Mouse (Mus musculus) T-helper 17 cell (primary cell): ENCODE results near the gene Itga2b.

Experiments used
- in situ Hi-C, 2 experiments: fragments of 300-600 bp; cut with MboI, MseI; formaldehyde crosslinking; loops; 1 replicate in 1 of 2; 2 replicates in 1 of 2; pipeline ENCODE4 v1.15.1; 2025; ENCODE audit warnings: high pct_unique_total_duplicates in 2 of 2

The Itga2b gene

DNA sequence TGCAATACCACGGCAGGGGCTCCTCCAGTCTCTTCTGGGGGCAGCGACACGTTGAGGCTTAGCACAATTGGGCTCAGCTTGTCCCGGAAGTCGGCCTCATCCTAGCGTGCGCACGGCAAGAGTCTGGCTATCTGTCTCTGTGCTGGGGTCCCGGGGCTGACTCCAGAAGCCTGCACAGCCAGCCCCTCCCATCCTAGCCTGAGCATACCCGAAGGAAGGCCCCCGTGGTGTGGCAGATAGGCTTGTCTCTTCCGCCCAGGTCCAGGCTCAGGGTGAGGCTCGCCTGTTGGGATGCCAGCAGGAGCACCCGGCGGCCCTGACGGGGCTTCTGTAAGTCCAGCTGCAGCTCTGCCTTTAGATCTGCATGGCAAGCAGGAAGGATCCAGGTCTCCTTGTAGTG lies 9.4 kb downstream of the Itga2b start:
- in situ Hi-C loops = no loop called here

DNA sequence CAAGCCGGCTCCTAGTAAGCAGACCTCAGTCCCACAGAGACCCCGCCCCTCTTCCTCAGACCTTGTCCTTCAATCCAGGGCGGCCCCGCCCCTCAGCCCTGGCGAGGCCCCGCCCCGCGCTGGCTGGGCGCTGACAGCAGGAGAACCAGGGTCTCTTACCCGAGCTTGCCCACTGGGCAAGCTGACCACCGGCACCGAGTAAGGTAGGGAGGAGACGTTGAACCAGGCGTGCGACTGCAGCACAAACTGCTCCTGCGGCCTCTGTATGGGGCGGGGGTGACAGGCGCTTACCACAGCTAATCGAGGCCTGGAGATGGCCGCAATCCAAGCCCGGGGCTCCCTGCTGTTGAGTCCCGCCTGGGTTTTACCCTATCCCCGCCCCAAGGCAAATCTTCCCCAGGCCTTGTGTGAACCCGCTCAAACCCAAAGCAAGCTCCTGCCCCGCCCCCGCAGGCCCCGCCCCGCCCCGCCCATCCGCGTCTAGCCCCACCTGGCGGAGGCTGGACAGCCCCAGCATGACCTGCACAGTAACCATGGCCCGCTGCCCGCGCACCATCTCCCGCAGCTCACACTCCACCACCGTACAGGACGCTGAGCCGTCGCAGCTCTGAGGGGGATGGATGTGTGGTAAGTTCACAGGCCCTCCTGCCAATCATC lies 14.1 kb downstream of the Itga2b start:
- in situ Hi-C loops = no loop called here

DNA sequence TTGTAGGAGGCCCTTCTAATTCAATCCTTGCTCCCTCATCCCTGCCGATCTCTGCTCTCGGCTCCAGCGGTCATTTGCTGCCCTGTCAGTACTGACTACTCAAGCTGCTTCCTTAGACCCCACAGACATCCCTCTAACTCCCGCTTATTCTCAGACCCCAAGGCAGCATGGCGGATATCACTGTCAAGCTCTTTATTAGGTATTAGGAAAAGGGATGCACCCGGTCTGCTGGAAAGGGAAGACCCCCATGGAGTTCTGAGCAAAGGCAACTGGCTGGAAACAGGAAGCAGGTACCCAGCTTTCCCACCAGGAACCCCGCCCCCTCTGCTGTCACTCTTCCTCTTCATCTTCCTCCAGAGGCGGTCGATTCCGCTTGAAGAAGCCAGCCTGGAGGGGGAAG lies 16.8 kb downstream of the Itga2b start:
- in situ Hi-C loops = no loop called here

DNA sequence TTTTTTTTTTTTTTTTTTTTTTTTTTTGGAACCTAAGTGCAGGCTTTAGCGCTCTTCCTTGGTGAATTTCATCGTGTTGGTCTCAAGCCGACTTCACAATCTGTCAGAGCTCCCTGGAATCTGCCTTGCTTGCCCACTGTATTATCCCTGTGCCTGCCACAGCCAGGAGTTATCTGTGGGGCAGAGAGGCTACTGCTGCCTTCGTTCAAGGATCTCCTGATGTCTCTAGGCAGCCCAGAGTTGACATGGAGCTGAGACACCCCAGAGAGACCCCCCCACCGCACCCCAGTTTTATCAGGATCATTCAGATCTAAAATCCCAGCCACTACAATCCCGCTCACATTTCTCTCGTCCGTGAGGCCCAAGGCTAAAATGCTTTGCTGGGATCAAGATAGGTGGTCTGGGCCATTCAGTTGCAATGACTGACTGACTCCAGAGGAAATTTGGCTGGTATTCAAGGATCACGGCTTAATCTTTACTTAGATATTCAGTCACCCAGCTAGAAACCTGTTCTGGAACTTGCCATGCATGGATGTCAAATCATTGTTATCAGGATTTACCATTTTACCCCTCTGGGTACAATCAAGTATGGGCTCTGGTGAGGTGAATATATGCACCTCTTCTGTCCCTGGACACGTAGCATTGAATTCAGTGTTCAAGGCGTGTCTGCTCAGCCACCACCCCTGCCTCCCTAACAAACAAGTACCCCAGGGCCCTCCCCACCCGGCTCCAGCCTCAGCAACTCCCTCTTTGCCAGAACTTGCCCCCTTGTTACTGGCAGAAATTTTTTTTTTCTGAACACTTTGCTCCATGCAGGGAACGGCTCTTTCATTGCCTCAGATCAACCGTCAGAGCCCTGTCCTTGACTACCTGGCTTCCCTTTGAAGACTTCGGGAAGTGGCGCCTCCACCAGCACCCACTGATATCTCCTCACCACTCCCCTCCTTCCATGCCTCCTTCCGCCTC lies 20.6 kb downstream of the Itga2b start:
- in situ Hi-C loops = no loop called here

DNA sequence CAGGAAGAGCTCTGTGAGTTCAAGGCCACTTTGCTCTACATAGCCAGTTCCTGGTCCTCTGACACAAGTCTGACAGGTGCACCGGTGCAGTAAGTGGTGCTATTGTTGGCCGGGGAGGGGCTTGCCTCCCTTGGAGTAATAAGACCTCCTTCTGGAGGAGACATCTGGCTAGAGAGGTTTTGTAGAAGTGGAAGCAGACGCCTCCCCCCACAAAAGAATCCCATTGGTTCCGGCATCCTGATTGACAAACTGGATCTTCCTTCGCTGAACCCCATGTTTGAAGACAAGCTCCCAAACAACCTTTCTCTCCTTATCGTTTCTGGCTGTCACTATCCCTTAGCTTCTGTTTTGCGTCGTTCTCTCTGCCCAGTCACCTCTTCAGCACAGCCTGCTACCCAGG lies 21.6 kb downstream of the Itga2b start:
- in situ Hi-C loops = no loop called here

DNA sequence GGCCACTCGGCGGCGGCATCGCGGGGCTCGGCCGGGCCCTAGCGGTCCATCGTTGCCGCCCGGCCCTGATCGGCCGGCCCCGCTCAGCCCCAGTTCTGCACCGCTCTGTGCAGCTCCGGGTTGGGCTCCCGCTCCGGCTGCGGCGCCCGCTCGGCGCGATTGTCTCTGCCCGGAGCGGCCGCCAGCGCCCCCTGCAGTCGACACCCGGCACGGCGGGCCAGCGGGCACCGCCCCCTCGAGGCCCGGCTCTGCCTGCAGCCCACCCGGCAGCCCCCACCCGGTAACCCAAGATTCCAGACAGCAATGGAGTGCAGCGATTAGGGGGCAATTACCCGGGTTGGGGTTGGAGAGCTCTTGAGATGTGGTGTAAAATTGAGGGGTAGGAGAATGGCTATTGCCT lies 22.4 kb downstream of the Itga2b start, which contains the start of gene Fam171a2:
Fam171a2 (minus strand) TSS at position 186 of the 400 bp plus-strand sequence.
- in situ Hi-C loops = no loop called here

DNA sequence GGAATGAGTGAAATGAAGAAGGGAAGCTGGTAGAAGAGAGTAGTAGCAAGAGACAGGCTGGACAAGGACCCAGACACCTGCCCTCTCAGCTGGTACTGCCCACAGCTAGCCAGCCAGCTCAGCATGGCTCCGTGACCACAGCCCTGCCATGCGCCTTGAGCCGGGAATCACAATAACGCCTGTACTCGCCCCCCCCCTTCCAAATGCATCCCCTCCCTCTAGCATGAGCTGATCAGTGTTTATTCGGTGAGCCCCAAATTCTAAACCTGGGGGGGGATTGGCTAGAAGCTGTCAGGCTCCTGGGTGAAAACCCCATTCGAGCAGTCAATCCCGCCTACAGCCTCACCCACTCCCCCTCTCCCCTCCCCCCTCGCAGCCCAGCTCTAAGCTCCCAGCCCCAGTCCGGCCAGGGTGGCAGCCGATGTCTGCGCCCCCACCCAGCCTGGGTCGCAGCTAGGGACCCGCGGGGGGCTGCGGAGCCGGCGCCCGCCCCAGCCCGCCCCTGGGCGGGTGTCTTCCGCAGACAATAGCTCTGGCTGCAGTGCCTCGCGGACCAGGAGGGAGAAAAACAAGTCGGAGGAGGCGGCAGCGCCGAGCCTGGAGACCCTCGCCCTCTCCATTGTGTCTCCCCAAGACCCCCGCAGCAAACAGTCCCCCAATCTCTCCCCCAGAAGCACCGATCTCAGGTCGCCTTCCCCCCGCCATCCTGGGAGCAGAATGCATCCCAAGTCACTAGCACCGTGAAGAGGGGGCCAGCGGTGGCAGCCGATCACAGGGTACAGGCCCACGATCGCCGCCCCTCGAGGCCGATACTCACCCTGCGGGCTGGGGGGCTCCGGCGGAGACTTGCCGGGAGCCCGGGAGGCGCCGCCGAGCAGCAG lies 23.1 kb downstream of the Itga2b start:
- in situ Hi-C loops = no loop called here

DNA sequence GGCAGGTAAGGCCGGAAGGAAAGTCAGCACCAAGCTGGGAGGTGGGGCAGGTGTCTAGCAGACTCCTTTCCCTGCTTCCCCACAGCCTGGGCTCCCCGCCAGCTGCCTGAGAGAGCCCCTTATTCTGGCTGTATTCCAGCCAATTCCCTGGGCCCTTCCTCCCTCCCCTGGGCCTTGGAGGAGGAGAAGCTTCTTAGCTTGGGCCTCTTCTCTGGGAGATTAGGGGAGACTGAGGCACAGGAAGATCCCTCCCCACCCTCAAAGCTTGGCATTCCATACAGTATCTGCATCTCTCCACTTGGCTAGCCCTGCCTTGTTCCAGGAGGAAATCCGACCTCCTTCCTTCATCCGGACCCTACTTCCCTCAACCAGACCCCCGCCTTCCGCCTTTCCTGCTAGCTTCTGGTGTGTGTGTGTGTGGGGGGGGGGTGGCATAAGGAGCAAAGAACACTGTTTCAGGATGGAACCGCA lies 24.0 kb downstream of the Itga2b start:
- in situ Hi-C loops = no loop called here

DNA sequence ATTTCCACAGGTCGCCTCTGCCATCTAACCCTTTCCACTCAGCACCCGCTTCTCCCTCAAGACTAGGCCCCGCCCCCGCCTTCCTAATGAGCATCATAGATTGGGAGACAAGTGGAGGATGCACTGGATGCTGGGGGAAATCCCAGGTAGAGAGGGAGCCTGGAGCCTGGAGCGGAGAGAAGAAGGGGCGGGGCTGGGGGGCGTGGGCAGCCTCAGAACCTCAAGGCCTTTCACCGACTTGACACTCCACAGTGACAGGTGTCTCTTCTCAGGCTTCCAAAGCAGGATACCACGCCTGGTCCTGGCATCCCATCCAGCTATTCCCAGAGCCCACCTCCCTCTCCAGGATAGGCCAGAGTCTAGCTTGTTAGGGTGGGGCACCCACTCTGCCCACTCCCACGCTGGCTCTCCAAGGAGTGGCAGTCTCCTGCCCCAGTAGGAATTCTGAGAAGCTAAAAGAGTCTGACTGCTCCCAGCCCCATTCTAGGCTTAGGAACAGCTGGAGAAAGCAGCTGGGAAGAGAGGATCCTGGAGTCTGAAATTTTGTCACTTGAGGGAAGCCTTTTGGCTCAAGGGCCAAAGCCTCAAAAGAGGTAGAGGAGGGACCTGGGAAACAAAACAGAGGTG lies 24.5 kb downstream of the Itga2b start:
- in situ Hi-C loops = no loop called here

DNA sequence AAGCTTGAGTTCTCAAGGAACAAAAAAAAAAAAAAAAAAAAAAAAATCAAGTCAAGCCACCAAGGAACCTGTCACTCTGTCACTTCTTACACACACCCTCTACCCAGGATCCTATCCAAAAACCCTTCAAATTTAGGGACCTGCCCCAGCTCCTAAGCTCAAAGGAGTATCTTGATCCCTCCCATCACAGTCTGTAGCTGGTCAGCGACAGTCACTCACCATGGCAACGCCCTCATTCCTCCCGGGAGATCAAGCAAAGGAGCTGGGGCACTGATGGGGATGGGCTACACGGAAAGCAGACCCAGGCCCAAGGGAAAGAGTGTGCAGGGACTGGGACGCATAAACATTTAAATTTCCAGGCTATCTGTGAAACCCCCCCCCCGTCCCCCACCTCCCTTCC lies 25.1 kb downstream of the Itga2b start:
- in situ Hi-C loops = no loop called here

DNA sequence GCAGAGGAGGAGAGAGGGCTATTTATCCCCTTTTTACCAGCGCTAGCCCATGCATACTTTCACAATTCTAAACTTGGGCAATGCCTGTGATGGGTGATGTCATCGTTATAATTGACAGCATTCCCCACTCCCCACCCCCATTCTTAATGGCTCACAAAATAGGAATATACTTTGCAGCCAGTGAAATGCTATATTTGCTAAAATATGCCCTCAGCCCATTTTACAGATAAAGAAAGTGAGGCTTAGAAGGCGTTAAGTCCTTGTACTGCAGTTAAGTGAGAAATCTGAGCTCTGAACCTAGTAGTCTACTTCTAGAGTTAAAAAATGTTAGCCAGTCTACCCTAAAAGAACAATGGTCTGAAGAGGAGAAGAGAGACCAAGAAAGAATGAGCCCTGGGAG lies 25.6 kb downstream of the Itga2b start:
- in situ Hi-C loops = no loop called here

DNA sequence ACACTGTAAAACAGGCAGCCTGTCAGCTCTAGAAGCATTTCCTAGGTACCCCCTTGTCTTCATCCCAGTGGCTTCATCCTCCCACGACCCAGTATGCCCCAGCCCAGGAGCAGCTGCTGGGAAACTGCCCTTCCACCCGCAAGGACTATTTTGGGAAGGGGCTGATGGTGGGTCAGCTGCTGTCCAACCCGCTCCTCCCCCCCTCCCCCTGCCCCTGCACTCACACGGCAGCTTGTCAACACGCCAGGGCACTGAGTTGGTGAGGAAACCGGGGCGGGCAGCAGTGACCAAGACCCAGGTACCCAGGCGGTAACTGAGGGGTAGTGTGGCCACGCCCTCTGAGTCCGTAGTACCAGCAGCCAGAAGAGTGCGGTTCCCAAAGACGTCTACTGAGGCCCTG lies 26.2 kb downstream of the Itga2b start:
- in situ Hi-C loops = no loop called here

DNA sequence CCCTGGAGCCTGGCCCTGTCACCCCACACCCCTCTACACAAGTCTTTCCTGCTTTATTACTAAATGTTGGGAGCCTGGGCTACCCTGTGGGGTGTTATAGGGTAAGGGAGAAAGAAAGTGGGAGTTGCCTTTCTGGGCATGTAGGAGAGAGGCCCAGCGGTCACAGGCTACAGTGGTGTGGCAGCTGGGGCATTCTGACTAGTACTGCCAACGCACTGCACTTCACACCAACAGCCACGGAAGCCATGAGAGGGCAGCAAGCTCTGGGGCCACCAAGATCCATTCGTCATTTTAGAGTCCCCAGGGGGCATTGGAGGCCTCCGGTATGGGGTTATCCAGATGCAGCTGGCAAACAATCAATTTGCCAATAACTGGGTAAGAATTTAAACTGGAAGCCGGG lies 27.8 kb downstream of the Itga2b start:
- in situ Hi-C loops = no loop called here

DNA sequence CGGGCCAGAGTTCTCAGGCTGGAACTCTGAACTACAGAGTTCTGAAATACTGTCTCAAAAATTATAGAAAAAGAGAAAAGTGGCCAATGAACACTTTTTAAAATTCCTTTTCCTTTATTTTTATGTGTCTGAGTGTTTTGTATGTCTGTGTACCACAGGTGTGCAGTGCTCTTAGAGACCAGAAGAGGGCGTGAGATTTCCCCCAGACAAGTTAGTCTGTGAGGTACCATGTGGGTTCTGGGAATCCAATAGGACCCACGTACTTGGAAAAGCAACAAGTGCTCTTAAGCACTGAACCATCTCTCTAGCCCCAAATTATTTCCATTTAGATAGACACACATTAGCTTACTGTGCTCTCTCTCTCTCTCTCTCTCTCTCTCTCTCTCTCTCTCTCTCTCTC lies 28.5 kb downstream of the Itga2b start:
- in situ Hi-C loops = no loop called here

DNA sequence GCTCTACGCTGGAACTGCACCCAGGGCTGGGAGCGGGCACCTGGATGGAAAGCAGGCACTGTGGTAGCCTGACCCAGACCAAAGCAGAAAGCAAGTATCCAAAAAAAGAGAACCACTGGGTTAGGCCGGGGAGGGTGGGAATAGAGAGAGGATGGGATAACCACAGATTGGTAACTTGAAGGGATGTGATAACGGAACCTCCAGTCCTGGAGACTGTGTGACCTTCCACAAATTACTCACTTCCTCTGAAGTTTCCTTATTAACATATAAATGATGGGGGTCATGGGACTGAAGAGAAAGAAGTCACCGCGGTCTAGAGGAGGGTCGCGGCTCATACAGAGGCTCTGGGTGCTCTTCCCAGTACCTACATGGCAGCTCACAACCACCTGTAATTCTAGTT lies 29.7 kb downstream of the Itga2b start:
- in situ Hi-C loops = no loop called here

DNA sequence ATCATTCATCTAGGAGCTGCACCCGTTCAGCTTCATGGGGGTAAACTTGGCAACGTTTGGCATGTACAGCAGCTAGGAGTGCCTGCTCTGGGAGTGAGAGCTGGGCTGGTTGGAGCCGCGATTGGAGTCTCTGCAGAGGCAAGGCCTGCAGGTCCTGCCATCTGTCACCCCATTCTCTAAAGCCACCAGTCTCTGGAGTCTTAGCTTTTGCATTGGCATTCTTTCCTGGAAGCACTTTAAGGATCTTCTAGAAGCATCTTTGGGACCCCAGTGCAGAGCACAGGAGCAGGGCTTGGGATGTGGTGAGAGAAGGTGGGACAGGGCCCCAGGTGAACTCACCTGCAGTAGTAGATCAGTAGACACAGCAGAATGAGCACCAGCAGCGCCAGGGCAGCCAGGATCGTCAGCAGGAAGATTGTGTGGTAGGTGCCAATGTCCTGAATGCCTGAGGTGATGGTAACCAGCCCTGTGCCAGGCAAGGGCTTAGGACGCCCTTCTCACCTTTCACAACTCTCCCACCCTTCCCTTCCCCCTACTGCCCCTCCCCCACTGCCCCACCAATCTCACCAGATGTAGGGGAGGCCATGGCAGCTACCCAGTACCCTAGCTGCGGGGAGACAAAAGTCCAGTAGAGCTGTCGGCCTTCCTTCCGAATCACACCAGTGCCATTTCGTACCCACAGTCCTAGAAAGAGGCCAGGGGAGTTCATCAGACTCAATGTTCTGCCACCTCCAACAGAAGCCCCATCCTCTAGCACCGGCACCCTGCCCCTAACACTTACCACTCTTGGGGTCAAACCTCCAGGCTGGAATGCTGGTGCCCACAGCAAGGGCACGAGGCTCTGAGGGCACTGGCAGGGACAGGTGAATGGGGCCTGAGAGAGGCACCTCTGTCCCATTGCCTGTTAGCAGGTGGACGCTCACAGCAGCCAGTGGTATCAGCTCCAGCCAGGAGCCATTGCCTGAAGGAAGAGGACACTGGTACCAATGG lies 30.5 kb downstream of the Itga2b start:
- in situ Hi-C loops = loop anchor here in 1 of 2 experiments (10.0 kb wide), 1 partner anchor 145 kb away; the partner anchor contains the start of gene Atxn7l3

DNA sequence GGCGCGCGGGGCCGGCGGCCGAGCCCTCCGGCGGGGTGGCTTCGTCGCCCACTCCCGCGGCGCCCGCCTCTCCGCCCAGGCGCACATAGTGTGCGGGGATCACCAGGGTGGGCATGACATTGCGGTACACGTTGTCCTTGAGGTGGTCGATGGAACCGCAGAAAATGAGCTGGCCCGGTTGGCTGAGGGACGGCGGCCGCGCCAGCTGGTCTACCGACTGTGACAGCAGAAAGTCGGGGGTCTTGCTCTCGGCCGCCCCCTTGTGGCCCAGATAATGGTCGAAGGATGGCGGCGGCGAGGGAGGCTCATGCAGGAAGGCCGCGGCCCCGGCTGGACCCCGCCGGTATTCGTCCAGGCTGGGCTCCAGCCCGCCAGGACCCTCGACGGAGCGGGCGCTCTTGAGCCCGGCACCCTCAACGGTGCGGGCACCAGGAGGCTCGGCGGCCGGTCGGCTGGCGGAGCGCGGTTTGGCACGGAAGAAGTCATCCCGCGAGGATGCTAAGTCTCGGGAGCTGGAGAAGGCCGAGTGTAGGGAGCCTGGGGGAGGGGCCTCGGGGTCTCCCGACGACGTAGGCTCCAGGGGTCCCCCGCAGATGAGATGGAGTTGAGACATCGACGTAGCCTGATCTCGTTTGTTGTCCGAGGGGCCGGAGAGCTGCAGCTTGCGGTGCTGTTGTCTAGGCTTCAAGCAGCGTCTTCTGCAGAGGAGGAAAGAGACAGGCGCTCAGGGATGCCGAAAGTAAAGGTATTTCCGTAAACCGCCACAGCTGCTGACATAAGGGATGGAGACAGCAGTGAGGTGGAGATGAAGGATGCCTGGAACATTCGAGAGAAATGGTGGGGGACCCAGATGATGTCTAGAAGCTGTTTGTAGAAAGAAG lies 31.5 kb downstream of the Itga2b start:
- in situ Hi-C loops = loop anchor here in 1 of 2 experiments (10.0 kb wide), 1 partner anchor 144 kb away; the partner anchor contains the start of gene Atxn7l3

DNA sequence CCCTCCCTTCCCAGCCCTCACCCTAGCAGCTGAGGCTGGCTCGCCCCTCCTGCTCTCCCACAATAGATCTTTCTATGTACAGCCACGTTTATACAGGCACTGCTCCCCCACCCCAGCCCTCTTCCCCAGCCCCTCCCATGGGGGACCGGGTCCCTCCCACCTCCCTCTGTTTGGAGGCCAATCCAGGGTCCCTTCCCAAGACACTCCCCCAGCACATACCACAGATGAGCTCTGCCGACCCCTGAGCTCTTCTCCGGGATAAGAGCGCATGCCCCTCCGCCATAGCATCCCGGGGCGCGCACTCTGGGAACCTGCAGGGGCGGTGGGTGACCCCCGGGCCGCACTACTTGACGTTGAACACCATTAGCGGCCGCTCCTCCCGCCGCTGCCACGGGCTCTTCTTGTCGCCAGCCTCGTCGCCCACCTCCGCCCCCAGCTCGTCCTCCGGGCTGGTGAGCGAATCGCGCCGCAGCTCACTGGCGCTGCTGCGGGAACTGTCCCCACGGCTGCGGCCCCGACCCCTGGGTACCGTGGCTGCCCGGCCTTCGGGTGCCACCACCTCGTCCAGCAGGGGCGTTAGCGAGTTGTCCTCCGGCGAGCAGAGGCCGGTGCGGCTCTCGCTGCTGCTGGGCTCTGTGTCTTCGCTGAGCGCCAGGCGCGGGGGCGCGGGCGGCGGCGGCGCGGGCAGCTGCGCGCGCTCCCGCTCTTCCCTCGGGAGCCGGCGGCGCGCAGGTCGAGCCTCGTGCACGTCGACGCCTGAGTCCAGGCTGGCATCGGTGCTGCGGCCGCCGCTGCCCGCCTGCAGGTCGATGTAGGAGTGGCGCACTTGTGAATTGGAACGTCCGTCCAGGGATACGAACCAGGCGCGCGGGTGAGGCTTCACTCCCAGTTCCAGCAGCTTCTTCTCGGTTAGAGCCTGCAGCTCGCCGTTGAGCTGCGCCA lies 32.5 kb downstream of the Itga2b start:
- in situ Hi-C loops = loop anchor here in 1 of 2 experiments (10.0 kb wide), 1 partner anchor 143 kb away; the partner anchor contains the start of gene Atxn7l3
